Mouse (Mus musculus): ENCODE results near the gene Hes6. TPM values are rescaled to one million over a fixed set of nuclear protein-coding genes. Genes with fewer than 3 reads are reported as not detected.

Gene Hes6
- 75.6 and 122 TPM in 2 replicates for polyA plus RNA-seq (2015; fragmentation: Nextera tagmentation; extraction: Ambion mirVana)

DNA sequence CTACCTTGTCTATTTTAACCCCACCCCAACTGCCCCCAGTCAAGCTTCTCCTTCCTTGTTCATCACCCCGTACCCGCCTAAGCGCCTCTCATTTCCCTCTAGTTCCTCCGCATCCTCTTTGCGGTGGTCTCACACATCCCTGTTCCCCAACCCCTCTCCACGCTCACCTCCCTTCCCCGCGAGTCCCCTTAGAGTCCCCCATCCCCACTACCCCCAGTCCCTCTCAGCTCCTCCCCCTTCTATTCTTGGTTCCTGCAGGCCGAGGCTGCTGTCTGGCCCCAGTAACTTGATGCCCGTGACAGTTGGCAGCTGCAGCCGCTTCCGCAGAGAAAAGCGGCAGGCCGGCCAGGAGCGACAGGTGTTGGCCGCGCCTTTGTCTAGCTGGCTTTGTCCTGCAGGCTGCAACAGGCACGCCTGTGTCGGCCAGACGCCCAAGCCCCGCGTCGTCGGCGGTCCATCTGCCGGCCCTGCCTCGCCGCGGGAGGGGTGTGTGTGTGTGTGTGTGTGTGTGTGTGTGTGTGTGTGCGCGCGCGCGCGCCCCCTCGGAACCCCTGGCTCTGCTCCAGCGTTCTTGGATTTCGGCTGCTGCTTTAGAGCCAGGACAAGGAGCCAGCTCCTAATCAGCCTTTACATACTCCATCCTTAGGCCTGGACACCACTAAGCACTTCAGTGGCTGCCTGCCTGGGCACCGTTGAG is at the start of gene Hes6:
Gene Hes6 (minus strand): TSS at position 141 of the 697 bp plus-strand sequence.

DNA sequence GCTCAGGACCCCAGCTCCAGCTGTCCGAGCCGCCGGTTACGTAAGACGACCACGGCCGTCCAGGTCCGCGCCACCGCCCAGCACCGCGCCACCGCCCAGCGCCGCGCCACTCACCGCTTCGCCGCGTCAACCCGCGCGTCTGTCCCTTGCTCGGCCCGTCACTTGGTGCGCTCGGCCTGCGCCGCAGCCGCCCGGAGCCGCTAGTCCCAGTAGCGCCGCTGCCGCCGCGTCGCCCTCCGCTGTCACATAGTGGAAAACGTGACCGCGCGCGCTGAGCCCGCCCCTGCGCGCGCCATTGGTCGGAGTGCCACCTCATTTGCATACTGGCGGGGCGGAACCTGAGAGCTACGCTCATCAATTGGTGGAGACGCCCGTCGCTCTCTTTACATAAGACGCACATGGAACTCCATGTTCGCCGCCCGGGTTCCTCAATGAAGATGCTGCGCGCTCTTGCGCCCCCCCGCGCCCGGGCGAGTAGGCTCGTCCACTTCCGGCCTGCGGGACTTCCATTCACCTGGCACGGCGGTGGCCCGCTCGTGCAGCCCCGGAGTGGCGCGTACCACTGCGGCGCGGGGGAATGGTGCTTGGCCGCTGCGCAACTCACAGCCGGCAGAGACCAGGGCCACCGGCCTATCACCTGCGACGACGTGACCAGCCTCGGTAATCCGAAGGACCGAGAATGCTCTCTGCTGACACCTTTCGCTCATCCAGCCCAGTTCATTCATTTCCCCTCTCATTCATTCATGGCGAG is 45.4 kb upstream of the Hes6 start, which contains the start of gene Per2:
Gene Per2 (minus strand): TSS at position 266 of the 751 bp plus-strand sequence.

DNA sequence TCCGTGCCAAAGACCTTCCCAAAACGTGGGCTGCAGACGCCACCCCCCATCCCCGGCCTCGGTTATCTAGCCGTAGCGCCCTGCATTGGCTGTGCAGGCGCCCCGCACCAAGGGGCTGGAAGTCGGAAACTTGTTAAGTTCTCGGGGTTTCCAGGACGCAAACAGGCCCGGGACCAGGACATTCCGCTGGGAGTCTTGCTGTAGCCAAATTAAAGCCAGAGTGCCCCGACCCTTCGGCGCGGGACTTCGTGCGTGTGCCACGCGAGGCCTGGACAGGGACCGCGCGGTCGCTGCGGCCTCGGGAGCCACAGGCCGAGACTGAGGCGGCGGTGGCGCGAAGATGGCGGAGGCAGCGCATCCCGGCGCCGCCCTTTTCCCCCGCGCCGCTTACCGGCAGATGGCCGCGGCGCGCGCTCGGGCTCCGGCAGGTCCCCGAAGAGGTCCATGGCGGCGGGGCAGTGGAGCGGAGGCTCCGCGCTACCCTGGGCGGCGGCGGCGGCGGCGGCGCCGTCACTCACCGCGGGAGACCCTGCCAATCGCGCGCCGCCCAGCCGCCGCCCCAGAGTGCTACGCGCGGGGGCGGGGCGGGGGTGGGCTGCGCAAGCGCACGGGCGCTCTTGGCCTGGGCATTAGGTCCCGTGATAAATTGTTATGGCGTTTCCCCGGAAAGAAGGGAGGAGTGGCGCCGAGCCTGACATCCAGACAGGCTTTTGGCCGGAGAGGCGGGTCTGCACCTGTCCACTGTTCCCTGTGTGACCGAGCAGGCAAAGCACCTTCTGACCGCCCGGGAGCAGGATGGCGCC is 15.4 kb downstream of the Hes6 start, which contains the start of gene Ilkap:
Gene Ilkap (minus strand): TSS at position 556 of the 803 bp plus-strand sequence.

DNA sequence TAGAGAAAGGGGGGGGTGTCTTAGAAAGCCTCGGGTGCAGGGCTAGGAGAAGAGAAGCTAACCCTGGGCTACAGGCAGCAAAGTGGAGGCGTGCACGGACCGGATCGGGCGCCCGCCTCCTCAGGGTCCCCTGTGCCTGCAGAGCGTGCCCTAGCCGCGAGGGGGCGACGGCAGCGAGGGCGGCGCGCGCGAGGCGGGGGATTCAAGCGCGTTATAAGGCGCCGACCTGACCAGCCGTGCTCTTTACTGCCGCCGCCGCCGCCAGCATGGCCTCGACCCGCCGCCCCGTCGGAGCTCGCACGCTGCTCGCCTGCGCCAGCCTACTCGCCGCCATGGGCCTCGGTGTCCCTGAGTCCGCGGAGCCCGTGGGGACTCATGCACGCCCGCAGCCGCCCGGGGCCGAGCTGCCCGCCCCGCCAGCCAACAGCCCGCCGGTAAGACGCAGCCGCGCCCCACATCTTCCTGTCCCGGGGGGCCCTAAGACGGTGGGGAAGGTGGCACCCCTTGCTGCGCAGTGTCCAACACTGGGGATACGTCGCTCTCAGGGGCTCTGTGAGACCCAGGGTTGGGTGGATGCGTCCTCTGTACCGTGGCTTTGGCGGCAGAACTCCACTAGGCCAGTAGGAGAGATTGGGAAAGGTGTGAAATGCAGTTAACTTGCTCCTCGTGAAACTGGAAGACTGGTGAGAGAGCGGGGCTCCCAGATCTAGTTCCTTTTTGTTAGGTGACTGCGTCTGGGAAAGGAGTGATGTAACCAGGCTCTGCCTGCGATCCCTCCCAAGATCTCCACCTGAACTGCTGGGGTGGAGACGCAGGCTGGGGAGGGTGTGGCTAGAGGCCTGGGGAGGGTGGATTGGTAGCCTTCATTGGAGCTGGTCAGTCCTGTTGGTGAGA is 47.4 kb downstream of the Hes6 start, which contains the start of gene Erfe:
Gene Erfe (plus strand): TSS at position 216 of the 894 bp plus-strand sequence.

Other genes with a start within 250 kb of the Hes6 start
- 12.2 and 16.5 TPM in 2 replicates for gene Ramp1, start 234.2 kb downstream of the Hes6 start, polyA plus RNA-seq (2015; fragmentation: Nextera tagmentation; extraction: Ambion mirVana)
- 40.5 and 56.4 TPM in 2 replicates for gene Ube2f, start 163.7 kb downstream of the Hes6 start, polyA plus RNA-seq (2015; fragmentation: Nextera tagmentation; extraction: Ambion mirVana)
- gene Scly, start 115.7 kb downstream of the Hes6 start, polyA plus RNA-seq (2015; fragmentation: Nextera tagmentation; extraction: Ambion mirVana): 6.5 and 8.3 TPM in 2 replicates
- gene Espnl, start 92.0 kb downstream of the Hes6 start, polyA plus RNA-seq (2015; fragmentation: Nextera tagmentation; extraction: Ambion mirVana): 0.08 TPM in 1 of 2 replicates, not detected in the other
- 1.2 and 1.7 TPM in 2 replicates for gene Klhl30, start 63.0 kb downstream of the Hes6 start, polyA plus RNA-seq (2015; fragmentation: Nextera tagmentation; extraction: Ambion mirVana)
- 0.74 and 1.3 TPM in 2 replicates for gene Erfe, start 47.6 kb downstream of the Hes6 start, polyA plus RNA-seq (2015; fragmentation: Nextera tagmentation; extraction: Ambion mirVana)
- gene Ilkap, start 15.2 kb downstream of the Hes6 start, polyA plus RNA-seq (2015; fragmentation: Nextera tagmentation; extraction: Ambion mirVana): 91.5 and 98.8 TPM in 2 replicates
- gene Per2, start 45.3 kb upstream of the Hes6 start, polyA plus RNA-seq (2015; fragmentation: Nextera tagmentation; extraction: Ambion mirVana): 3.8 and 5.5 TPM in 2 replicates
- gene Traf3ip1, start 80.6 kb upstream of the Hes6 start, polyA plus RNA-seq (2015; fragmentation: Nextera tagmentation; extraction: Ambion mirVana): 3.3 and 5.1 TPM in 2 replicates
- 4.0 and 6.6 TPM in 2 replicates for gene Asb1, start 126.5 kb upstream of the Hes6 start, polyA plus RNA-seq (2015; fragmentation: Nextera tagmentation; extraction: Ambion mirVana)